Mouse (Mus musculus): ENCODE results near the gene Adarb2. TPM values are rescaled to one million over a fixed set of nuclear protein-coding genes. Genes with fewer than 3 reads are reported as not detected.

Adarb2 gene
- polyA plus RNA-seq, 1 experiment from 2014 or later = 26.3 TPM

DNA sequence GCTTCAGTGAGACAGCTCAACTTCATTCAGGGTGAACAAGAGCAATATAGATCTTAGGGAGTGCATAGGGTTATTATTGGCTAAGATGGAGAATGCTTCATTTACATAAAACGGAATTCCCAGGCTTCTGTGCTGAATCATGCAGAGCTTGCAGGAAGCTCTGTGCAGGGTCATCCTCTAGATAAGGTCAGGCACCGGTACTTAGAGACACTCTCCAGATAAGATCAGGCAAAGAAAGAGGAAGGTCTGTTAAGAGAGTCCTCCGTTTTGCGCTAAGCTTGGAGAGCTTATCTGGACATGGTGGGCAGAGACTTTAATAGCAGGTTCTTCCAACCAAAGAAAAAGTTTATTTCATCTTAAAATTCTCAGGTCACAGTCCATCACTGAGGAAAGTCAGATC, 542.9 kb downstream of the Adarb2 start:
- Histone ChIP-seq H3K4me1 (no peaks in the 10 kb centered on the region), H3K9me3 (replicated peaks) (no peaks in the 10 kb centered on the region), H3K4me3 (no peak overlapping the region), H3K27me3 (no peaks in the 10 kb centered on the region), H3K36me3 (no peaks in the 10 kb centered on the region), H3K9ac (no peak overlapping the region), H3K27ac (no peak overlapping the region), H3K4me2 (replicated peaks) (no peak overlapping the region)
- ATAC-seq (ENCODE audit: low FRiP score) = no peak
- WGBS = 82% methylated on average over 4 of the region's 4 CpGs

GRCm38 (mm10) chr13:8749451-8749850, 546.8 kb downstream of the Adarb2 start:
- H3K9me3 ChIP-seq (replicated peaks) = no peaks in the 10 kb centered on the region
- no peaks in the 10 kb centered on the region for H3K4me1 ChIP-seq
- ATAC-seq (ENCODE audit: low FRiP score) = no peak
- H3K36me3 ChIP-seq = no peaks in the 10 kb centered on the region
- no peak overlapping the region for H3K4me3 ChIP-seq
- 89% methylated on average over 6 of the region's 6 CpGs for WGBS
- no peaks in the 10 kb centered on the region for H3K27me3 ChIP-seq
- H3K9ac ChIP-seq = no peak overlapping the region
- H3K27ac ChIP-seq = no peak overlapping the region
- no peak overlapping the region for H3K4me2 ChIP-seq (replicated peaks)

DNA sequence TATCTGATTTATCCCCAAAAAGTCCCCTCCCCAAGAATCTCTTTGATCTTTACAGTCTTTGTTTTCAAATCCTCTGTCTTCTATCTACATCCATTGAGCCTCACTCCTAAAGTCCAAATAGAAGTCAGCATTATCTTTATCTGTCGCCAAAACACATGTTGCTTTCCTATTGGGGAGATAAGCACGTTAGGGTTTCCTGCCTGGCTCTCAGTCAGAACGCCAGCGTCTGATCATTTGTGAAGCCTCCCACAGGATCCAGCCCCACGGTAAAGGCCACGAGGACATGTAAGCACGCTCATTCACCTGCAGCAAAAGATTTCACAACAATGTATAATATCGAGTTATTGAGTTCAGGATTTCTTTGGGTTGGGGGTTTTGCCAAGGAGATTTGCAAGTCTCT, 558.3 kb downstream of the Adarb2 start:
- 62% methylated on average over 8 of the region's 8 CpGs for WGBS
- Histone ChIP-seq H3K27ac (no peak overlapping the region), H3K9ac (no peak overlapping the region), H3K4me2 (replicated peaks) (no peak overlapping the region), H3K27me3 (no peaks in the 10 kb centered on the region), H3K4me1 (no peaks in the 10 kb centered on the region), H3K36me3 (no peaks in the 10 kb centered on the region), H3K9me3 (replicated peaks) (no peaks in the 10 kb centered on the region), H3K4me3 (no peak overlapping the region)
- ATAC-seq (ENCODE audit: low FRiP score) = no peak

DNA sequence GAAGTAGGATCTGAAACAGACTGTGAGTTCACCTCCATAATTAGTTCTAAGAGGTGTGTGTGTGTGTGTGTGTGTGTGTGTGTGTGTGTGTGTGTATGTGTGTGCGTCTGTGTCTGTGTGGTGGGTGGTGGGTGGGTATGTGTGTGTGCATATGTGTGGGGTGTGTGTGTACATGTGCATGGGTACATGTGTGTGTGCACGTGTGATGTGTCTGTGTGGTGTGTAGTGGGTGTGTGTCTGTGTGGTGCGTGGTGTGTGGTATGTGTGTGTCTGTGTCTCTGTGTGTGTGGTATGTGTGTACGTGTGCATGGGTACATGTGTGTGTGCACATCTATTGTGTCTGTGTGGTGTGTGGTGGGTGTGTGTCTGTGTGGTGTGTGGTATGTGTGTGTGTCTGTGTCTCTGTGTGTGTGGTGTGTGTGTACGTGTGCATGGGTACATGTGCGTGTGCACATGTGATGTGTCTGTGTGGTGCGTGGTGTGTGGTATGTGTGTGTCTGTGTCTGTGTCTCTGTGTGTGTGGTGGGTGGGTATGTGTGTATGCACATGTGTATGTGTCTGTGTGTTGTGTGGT, 567.1 kb downstream of the Adarb2 start:
- whole genome bisulfite sequencing = 93% methylated on average over 7 of the region's 7 CpGs
- no peak for ATAC-seq (ENCODE audit: low FRiP score)
- no peak overlapping the region for H3K4me3 ChIP-seq

DNA sequence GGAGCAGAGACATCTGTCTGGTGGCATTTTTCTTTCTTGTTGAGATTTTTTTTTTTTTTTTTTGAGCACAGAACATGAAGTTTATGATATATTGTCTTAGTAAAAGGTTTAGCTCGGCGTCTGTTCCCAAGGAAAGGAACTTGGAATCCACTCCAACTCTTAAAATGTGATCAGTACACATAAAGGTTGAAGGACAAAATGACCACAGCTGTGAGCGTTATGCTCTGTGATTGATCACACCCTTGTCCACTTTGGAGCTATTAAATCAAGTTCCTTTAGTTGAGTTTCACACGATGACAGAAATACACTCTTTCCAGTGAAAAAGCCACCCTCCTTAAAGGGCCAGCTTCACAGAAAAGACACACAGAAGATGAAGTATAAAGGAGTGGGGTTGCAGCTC, 568.0 kb downstream of the Adarb2 start:
- Histone ChIP-seq H3K4me2 (replicated peaks) (no peak overlapping the region), H3K4me3 (no peak overlapping the region), H3K36me3 (no peaks in the 10 kb centered on the region), H3K9me3 (replicated peaks) (no peaks in the 10 kb centered on the region; the same call in 1 of the 2 replicates), H3K4me1 (0 out of 2 replicates have a peak, but pooled peaks cover 5% of the 10 kb centered on the region), H3K27ac (no peak overlapping the region), H3K27me3 (no peaks in the 10 kb centered on the region), H3K9ac (no peak overlapping the region)
- no peak for ATAC-seq (ENCODE audit: low FRiP score)
- 68% methylated on average over 4 of the region's 4 CpGs for WGBS

More for the DNA sequence above, 567.1 kb downstream of the Adarb2 start:
- H3K4me1 ChIP-seq = 0 out of 2 replicates have a peak, but pooled peaks cover 5% of the 10 kb centered on the region
- no peaks in the 10 kb centered on the region for H3K36me3 ChIP-seq
- no peaks in the 10 kb centered on the region for H3K27me3 ChIP-seq
- H3K27ac ChIP-seq = no peak overlapping the region
- H3K9ac ChIP-seq = no peak overlapping the region
- H3K9me3 ChIP-seq (replicated peaks) = no peaks in the 10 kb centered on the region; the same call in 1 of the 2 replicates
- H3K4me2 ChIP-seq (replicated peaks) = no peak overlapping the region

DNA sequence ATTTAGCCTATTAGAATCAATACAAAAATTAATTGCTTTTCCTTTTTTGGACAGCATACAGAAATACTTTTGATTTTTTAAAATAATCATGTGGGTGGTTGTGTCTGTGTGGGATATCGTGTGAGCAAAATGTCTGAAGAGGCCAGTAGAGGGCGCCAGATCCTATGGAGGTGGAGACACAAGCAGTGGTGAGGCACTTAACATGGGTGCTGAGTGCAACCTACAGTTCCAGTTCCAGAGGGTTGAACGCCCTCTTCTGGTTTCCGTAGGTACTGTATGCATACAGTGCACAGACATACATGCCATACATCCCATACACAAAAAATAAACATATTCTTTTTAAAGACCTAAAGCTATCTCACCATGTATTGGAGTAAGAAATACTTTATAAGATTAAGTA, 577.8 kb downstream of the Adarb2 start:
- no peak for ATAC-seq (ENCODE audit: low FRiP score)
- H3K27me3 ChIP-seq = no peaks in the 10 kb centered on the region
- H3K4me1 ChIP-seq = peaks cover 3% of the 10 kb centered on the region; the same call in 1 of the 2 replicates
- no peaks in the 10 kb centered on the region for H3K9me3 ChIP-seq (replicated peaks)
- H3K27ac ChIP-seq = no peak overlapping the region
- H3K36me3 ChIP-seq = no peaks in the 10 kb centered on the region
- H3K9ac ChIP-seq = no peak overlapping the region
- H3K4me2 ChIP-seq (replicated peaks) = no peak overlapping the region
- H3K4me3 ChIP-seq = no peak overlapping the region
- 45% methylated on average over 4 of the region's 4 CpGs for WGBS

DNA sequence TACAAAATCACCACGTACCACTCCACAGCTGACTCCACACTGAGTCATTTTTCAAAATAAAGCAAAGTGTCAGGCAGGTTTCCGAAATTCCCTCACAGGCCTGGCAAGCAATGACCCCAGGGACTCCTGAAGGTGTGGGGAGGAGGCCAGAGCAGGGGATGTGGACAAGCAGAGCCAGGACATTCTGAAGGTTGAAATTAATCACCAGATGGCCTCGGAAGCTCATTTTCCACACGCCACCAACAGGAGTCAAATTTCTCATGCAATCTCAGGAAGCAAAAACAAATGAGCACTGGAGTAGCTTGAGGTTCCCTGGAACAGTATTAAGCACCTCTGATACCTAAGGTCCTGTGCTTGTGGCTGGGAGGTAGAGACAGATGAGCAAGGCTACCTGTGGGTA, 580.0 kb downstream of the Adarb2 start:
- Histone ChIP-seq H3K9me3 (replicated peaks) (no peaks in the 10 kb centered on the region), H3K4me3 (no peak overlapping the region), H3K27ac (no peak overlapping the region), H3K36me3 (no peaks in the 10 kb centered on the region), H3K4me2 (replicated peaks) (no peak overlapping the region), H3K27me3 (no peaks in the 10 kb centered on the region), H3K4me1 (peaks cover 3% of the 10 kb centered on the region; the same call in 1 of the 2 replicates), H3K9ac (no peak overlapping the region)
- no peak for ATAC-seq (ENCODE audit: low FRiP score)
- WGBS = 31% methylated on average over 4 of the region's 4 CpGs

DNA sequence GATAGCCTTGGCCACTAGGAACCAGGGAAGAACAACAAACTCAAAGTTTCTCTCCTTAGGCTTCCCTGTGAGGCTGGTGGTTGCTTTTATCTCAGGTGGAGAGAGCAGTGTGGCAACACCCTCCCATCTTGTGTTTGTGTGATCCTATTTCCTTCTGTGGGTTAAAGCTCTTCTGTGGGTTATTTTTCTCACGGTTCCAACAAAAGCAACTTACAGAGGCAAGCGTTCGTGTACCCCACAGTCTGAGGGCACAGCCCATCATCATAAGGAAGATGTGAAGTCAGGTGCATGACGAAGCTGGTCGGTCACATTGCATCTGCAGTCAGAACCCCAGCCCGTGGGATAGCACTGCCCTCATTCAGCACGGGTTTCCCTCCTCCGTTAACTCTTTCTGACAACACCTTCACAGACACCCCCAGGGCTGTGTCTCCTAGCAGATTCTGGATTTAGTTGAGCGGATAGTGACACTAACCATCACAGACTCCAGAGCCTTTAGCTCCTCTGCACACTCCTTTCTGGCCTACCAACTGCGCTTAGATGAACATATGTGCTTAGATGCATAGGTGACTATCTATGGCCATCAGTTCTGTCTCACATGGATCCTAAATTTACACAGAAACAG, 581.1 kb downstream of the Adarb2 start:
- WGBS = 86% methylated on average over 10 of the region's 10 CpGs
- peaks cover 3% of the 10 kb centered on the region; the same call in 1 of the 2 replicates for H3K4me1 ChIP-seq
- no peak overlapping the region for H3K4me2 ChIP-seq (replicated peaks)
- H3K4me3 ChIP-seq = no peak overlapping the region
- no peaks in the 10 kb centered on the region for H3K36me3 ChIP-seq
- no peak overlapping the region for H3K9ac ChIP-seq
- H3K27me3 ChIP-seq = no peaks in the 10 kb centered on the region
- no peaks in the 10 kb centered on the region for H3K9me3 ChIP-seq (replicated peaks)
- no peak overlapping the region for H3K27ac ChIP-seq
- no peak for ATAC-seq (ENCODE audit: low FRiP score)

DNA sequence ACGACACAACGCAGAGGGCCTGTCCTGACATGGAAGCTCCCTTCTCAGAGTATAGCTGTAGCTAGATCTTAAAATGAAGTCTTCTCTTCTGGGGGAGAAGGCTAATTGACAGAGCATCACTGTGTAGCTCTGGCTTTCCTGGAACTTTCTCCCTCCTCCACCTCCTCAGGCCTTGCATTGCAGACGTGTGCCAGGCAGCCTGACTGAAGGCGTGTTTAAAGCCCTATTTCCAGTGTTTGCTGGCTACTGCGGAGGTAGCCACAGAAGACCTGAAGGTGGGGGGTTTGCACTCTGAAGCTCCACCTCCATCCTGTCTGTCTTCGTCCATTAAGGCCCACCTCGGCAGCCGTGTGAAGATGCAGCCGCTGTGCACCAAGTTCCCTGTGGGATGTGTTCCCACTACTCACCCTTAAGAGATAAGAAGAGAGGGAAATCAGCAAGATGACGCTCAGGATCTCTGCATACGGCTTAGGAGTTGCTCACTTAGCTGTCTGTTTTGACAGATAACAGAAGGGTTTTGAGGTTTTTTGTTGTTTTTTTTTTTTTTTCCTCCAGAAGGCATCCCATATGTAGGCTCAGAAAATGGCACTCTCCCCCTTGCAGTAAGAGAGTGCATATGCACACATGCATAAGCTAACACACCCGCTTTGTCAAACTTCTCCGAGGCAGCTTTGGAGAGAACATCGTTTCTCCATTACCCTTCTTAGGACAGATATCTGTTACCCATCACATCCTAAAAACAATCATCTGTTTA, 581.8 kb downstream of the Adarb2 start:
- Histone ChIP-seq H3K36me3 (no peaks in the 10 kb centered on the region), H3K9ac (no peak overlapping the region), H3K4me2 (replicated peaks) (no peak overlapping the region), H3K4me3 (no peak overlapping the region), H3K4me1 (peaks cover 3% of the 10 kb centered on the region; the same call in 1 of the 2 replicates), H3K27ac (no peak overlapping the region; the same call in 1 of the 2 replicates), H3K9me3 (replicated peaks) (no peaks in the 10 kb centered on the region), H3K27me3 (no peaks in the 10 kb centered on the region)
- ATAC-seq (ENCODE audit: low FRiP score) = no peak
- WGBS = 80% methylated on average over 14 of the region's 14 CpGs

DNA sequence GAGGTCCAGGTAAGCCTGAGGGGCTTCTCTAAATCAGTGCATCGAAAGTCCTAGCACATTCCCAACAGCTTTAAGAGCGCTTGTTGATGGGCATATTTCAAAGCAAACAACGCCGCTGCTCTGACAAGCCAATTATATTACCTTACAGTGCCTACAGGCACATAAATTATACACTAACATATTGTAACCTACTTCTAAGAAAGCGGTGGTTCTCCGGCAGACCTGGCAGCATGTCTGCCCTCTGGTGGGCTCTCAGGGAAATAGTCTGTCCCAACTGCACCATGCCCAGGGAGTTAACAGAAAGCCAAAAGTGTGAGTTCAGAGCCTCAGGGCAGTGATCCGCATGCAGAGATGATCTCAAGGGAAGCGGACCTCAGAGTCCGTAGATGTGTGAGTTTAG, 582.5 kb downstream of the Adarb2 start:
- Histone ChIP-seq H3K4me1 (peaks cover 3% of the 10 kb centered on the region; the same call in 1 of the 2 replicates), H3K27ac (no peak overlapping the region), H3K9me3 (replicated peaks) (no peaks in the 10 kb centered on the region), H3K9ac (no peak overlapping the region), H3K27me3 (no peaks in the 10 kb centered on the region), H3K4me2 (replicated peaks) (no peak overlapping the region), H3K4me3 (no peak overlapping the region), H3K36me3 (no peaks in the 10 kb centered on the region)
- 44% methylated on average over 9 of the region's 9 CpGs for WGBS
- peak; percentile 61 for ATAC-seq (ENCODE audit: low FRiP score)

- Histone ChIP-seq H3K4me3 (no peak overlapping the region), H3K27ac (no peak overlapping the region), H3K9me3 (replicated peaks) (no peaks in the 10 kb centered on the region), H3K9ac (no peak overlapping the region), H3K4me2 (replicated peaks) (no peak overlapping the region), H3K27me3 (no peaks in the 10 kb centered on the region), H3K36me3 (no peaks in the 10 kb centered on the region), H3K4me1 (no peaks in the 10 kb centered on the region)
- 84% methylated on average over 8 of the region's 8 CpGs for WGBS
- ATAC-seq (ENCODE audit: low FRiP score) = no peak
Measured at GRCm38 (mm10) chr13:8793217-8793616, 590.6 kb downstream of the Adarb2 start.

DNA sequence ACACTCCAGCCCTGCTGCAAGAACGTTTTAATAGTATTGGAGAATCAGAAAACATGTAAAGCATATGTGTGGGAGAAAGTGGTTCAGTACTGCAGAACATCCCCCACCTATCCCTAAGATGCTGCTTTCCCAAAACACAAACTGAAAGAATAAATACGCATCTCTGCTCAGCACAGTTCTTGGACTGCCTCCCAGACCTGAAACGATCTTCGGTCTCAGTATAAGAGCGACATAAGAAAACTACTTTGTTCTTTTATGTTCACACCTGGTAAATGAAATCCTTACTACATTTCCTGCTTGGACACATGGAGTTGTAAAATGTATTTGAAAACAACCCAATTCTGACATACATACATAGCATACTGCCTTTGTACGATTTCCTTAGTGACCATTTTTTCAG, 597.9 kb downstream of the Adarb2 start:
- 88% methylated on average over 6 of the region's 6 CpGs for WGBS
- H3K9me3 ChIP-seq (replicated peaks) = no peaks in the 10 kb centered on the region
- no peak overlapping the region for H3K4me3 ChIP-seq
- no peaks in the 10 kb centered on the region for H3K27me3 ChIP-seq
- H3K27ac ChIP-seq = no peak overlapping the region
- peaks cover 9% of the 10 kb centered on the region for H3K36me3 ChIP-seq
- no peak overlapping the region for H3K9ac ChIP-seq
- no peak overlapping the region for H3K4me2 ChIP-seq (replicated peaks)
- H3K4me1 ChIP-seq = no peaks in the 10 kb centered on the region
- ATAC-seq (ENCODE audit: low FRiP score) = no peak

Data from hindbrain, embryonic 12.5 days (tissue).